Mouse (Mus musculus): ENCODE results near the gene Trp53bp1.

GRCm38 (mm10) chr2:121292316-121293013 is 21.3 kb upstream of the Trp53bp1 start:
- no peak for TF ChIP-seq CTCF (IDR thresholded peaks at IDR 0.05; ENCODE audit: low read depth, low read length)
- no peak for TF ChIP-seq POLR2A (IDR thresholded peaks at IDR 0.05; ENCODE audit: extremely low read depth, insufficient read depth, low read length)
